Mouse (Mus musculus) frontal cortex, adult (tissue): ENCODE measurements around the gene Stub1.

ENCODE experiments used
- ATAC-seq: cut with Nextera tagmentation; 2 replicates; pipeline ENCODE4 v1.9.2; 2017; ENCODE audit warnings: mild to moderate bottlenecking, moderate library complexity, mixed read lengths; ENCODE audit not compliant: low TSS enrichment

Gene Stub1

GRCm38 (mm10) chr17:25837076-25837410 is 3.8 kb upstream of the Stub1 start, which contains the start of gene Rhbdl1:
TSS of gene Rhbdl1 (minus strand) at chr17:25837295.
- peak; percentile 56 for ATAC-seq

GRCm38 (mm10) chr17:25836397-25837075 is 3.3 kb upstream of the Stub1 start:
- ATAC-seq, result no peak

- no peak for ATAC-seq
Observed at GRCm38 (mm10) chr17:25835816-25836215, 2.6 kb upstream of the Stub1 start.

- ATAC-seq, result no peak
Observed at GRCm38 (mm10) chr17:25835301-25835700, 2.1 kb upstream of the Stub1 start.

- no peak for ATAC-seq
Observed at GRCm38 (mm10) chr17:25834595-25835222, 1.5 kb upstream of the Stub1 start.

- no peak for ATAC-seq
Observed at GRCm38 (mm10) chr17:25833961-25834594, 874 bp upstream of the Stub1 start.

GRCm38 (mm10) chr17:25832436-25833290 is 541 bp downstream of the Stub1 start:
- ATAC-seq, result peak; percentile 62

GRCm38 (mm10) chr17:25831451-25832281 is 1.5 kb downstream of the Stub1 start:
- ATAC-seq, result no peak

- ATAC-seq, result no peak
Observed at GRCm38 (mm10) chr17:25830806-25831431, 2.3 kb downstream of the Stub1 start.

- ATAC-seq, result no peak
Observed at GRCm38 (mm10) chr17:25830200-25830753, 2.9 kb downstream of the Stub1 start.

- ATAC-seq, result no peak
Observed at GRCm38 (mm10) chr17:25829558-25830017, 3.6 kb downstream of the Stub1 start.

- peak; percentile 48 for ATAC-seq
Observed at GRCm38 (mm10) chr17:25828712-25829557, 4.3 kb downstream of the Stub1 start, which contains the start of gene Jmjd8. TSS of gene Jmjd8 (plus strand) at chr17:25828867.

- no peak for ATAC-seq
Observed at GRCm38 (mm10) chr17:25828223-25828594, 5.0 kb downstream of the Stub1 start.

- ATAC-seq, result no peak
Observed at GRCm38 (mm10) chr17:25827546-25828222, 5.5 kb downstream of the Stub1 start.

- no peak for ATAC-seq
Observed at GRCm38 (mm10) chr17:25827011-25827410, 6.2 kb downstream of the Stub1 start.

GRCm38 (mm10) chr17:25825984-25826570 is 7.1 kb downstream of the Stub1 start:
- no peak for ATAC-seq

- no peak for ATAC-seq
Observed at GRCm38 (mm10) chr17:25825311-25825710, 7.9 kb downstream of the Stub1 start.

GRCm38 (mm10) chr17:25824362-25825142 is 8.7 kb downstream of the Stub1 start:
- ATAC-seq, result no peak
